Mouse (Mus musculus) forebrain, embryonic 13.5 days (tissue): ENCODE results near the gene Hes6. TPM values are rescaled to one million over a fixed set of nuclear protein-coding genes. Genes with fewer than 3 reads are reported as not detected.

Source experiments
- ATAC-seq: fragments of 200-750 bp; cut with Nextera tagmentation; 2 replicates; pipeline ENCODE4 v1.8.0; 2017
- H3K27ac ChIP-seq: fragments of 300-500 bp; sonication (generic); 2 replicates; pipeline ENCODE4 v1.5.1; 2015; ENCODE audit warnings: inconsistent platforms, mild to moderate bottlenecking, moderate library complexity
- H3K27me3 ChIP-seq: fragments of 300-500 bp; sonication (generic); 2 replicates; pipeline ENCODE4 v1.6.1; 2015; ENCODE audit warnings: mild to moderate bottlenecking, inconsistent platforms
- H3K36me3 ChIP-seq: fragments of 300-500 bp; sonication (generic); 2 replicates; pipeline ENCODE4 v1.6.1; 2015; ENCODE audit warnings: mild to moderate bottlenecking, inconsistent platforms; ENCODE audit not compliant: poor library complexity, severe bottlenecking
- H3K4me1 ChIP-seq: fragments of 300-500 bp; sonication (generic); 2 replicates; pipeline ENCODE4 v1.6.1; 2015; ENCODE audit warnings: inconsistent platforms
- H3K4me2 ChIP-seq: fragments of 300-500 bp; sonication (generic); 2 replicates; pipeline ENCODE4 v1.6.1; 2015; ENCODE audit warnings: inconsistent platforms, mild to moderate bottlenecking, moderate library complexity
- H3K4me3 ChIP-seq: fragments of 300-500 bp; sonication (generic); 2 replicates; pipeline ENCODE4 v1.5.1; 2015; ENCODE audit warnings: mild to moderate bottlenecking, inconsistent platforms
- H3K9ac ChIP-seq: fragments of 300-500 bp; sonication (generic); 2 replicates; pipeline ENCODE4 v1.6.1; 2015; ENCODE audit warnings: mild to moderate bottlenecking, inconsistent platforms
- H3K9me3 ChIP-seq: fragments of 300-500 bp; sonication (generic); replicated peaks from 2 replicates; pipeline ENCODE4 v1.6.1; 2016; ENCODE audit warnings: inconsistent platforms
- WGBS: fragments of 180-500 bp; shearing (Covaris S2); methylation state at CpG from one replicate; pipeline ENCODE4 v1.1.7; 2015; 5-methylcytosine and 5-hydroxymethylcytosine counted together
- polyA plus RNA-seq: library from polyadenylated mRNA; unstranded; fragments of >200 nt; fragmentation: Nextera tagmentation; extraction: Ambion mirVana; gene quantifications from 2 replicates; pipeline ENCODE4 v1.2.1, GENCODE M21; 2015

The Hes6 gene
- polyA plus RNA-seq, 1 experiment from 2014 or later: 314 TPM

- Histone ChIP-seq H3K4me2 (no peak overlapping the region), H3K4me1 (peaks cover 39% of the 10 kb centered on the region), H3K27me3 (0 out of 2 replicates have a peak, but pooled peaks cover 6% of the 10 kb centered on the region), H3K36me3 (peaks cover 3% of the 10 kb centered on the region; the same call in 1 of the 2 replicates), H3K27ac (no peak overlapping the region), H3K9me3 (no peaks in the 10 kb centered on the region), H3K9ac (no peak overlapping the region), H3K4me3 (no peak overlapping the region)
- ATAC-seq: no peak
- 94% methylated on average over 3 of the region's 3 CpGs for WGBS
Measured at GRCm38 (mm10) chr1:91454366-91454765, 40.5 kb upstream of the Hes6 start.

DNA sequence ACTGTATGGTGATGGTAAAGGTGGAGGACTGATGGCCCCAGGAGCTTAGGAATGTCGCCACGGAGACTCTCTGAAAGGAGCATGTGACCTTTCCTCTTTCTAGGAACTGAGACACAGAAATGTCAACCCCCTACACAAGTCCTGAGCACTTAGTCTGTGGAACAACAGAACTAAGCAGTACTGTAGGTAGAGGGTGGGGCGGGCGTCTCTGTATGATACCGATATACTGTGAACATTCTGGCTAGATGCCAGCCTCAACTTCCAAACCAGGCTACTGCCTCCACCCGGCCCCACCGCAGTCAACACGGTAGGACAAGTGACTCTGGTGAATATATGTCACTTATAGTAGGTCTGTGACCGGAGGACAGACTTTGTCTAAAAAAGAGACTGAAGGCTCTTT is 40.1 kb upstream of the Hes6 start:
- H3K36me3 ChIP-seq: peaks cover 5% of the 10 kb centered on the region
- no peak overlapping the region for H3K4me3 ChIP-seq
- no peak overlapping the region for H3K27ac ChIP-seq
- ATAC-seq: no peak
- 86% methylated on average over 9 of the region's 9 CpGs for WGBS
- no peaks in the 10 kb centered on the region for H3K9me3 ChIP-seq
- H3K9ac ChIP-seq: no peak overlapping the region
- 0 out of 2 replicates have a peak, but pooled peaks cover 6% of the 10 kb centered on the region for H3K27me3 ChIP-seq
- peaks cover 39% of the 10 kb centered on the region for H3K4me1 ChIP-seq
- H3K4me2 ChIP-seq: no peak overlapping the region

GRCm38 (mm10) chr1:91451547-91452084 is 37.8 kb upstream of the Hes6 start:
- Histone ChIP-seq H3K4me3 (no peak overlapping the region), H3K27me3 (no peaks in the 10 kb centered on the region), H3K27ac (no peak overlapping the region), H3K9me3 (peaks cover 7% of the 10 kb centered on the region; the same call in 1 of the 2 replicates), H3K9ac (no peak overlapping the region), H3K4me1 (peaks cover 17% of the 10 kb centered on the region), H3K4me2 (no peak overlapping the region), H3K36me3 (peaks cover 28% of the 10 kb centered on the region)
- 70% methylated on average over 5 of the region's 5 CpGs for WGBS
- no peak for ATAC-seq

GRCm38 (mm10) chr1:91450851-91451250 is 37.0 kb upstream of the Hes6 start:
- H3K27me3 ChIP-seq: no peaks in the 10 kb centered on the region
- peaks cover 7% of the 10 kb centered on the region; the same call in 1 of the 2 replicates for H3K9me3 ChIP-seq
- no peak overlapping the region for H3K27ac ChIP-seq
- no peak for ATAC-seq
- H3K36me3 ChIP-seq: peaks cover 36% of the 10 kb centered on the region
- H3K4me1 ChIP-seq: peaks cover 10% of the 10 kb centered on the region
- no peak overlapping the region for H3K4me2 ChIP-seq
- H3K9ac ChIP-seq: no peak overlapping the region
- no peak overlapping the region for H3K4me3 ChIP-seq
- WGBS: 88% methylated on average over 5 of the region's 5 CpGs

GRCm38 (mm10) chr1:91448688-91449087 is 34.9 kb upstream of the Hes6 start:
- H3K9me3 ChIP-seq: peaks cover 7% of the 10 kb centered on the region; the same call in 1 of the 2 replicates
- no peak overlapping the region for H3K9ac ChIP-seq
- H3K27me3 ChIP-seq: no peaks in the 10 kb centered on the region
- no peaks in the 10 kb centered on the region for H3K4me1 ChIP-seq
- WGBS: 92% methylated on average over 10 of the region's 10 CpGs
- no peak overlapping the region for H3K4me3 ChIP-seq
- no peak for ATAC-seq
- peaks cover 41% of the 10 kb centered on the region for H3K36me3 ChIP-seq
- H3K27ac ChIP-seq: no peak overlapping the region
- no peak overlapping the region for H3K4me2 ChIP-seq

GRCm38 (mm10) chr1:91446511-91446910 is 32.7 kb upstream of the Hes6 start:
- Histone ChIP-seq H3K27ac (no peak overlapping the region), H3K4me2 (no peak overlapping the region), H3K9ac (no peak overlapping the region), H3K9me3 (peaks cover 7% of the 10 kb centered on the region; the same call in 1 of the 2 replicates), H3K4me3 (no peak overlapping the region), H3K27me3 (no peaks in the 10 kb centered on the region), H3K36me3 (peaks cover 45% of the 10 kb centered on the region), H3K4me1 (no peaks in the 10 kb centered on the region)
- 96% methylated on average over 4 of the region's 4 CpGs for WGBS
- no peak for ATAC-seq

GRCm38 (mm10) chr1:91446060-91446459 is 32.2 kb upstream of the Hes6 start:
- 89% methylated on average over 8 of the region's 8 CpGs for WGBS
- H3K9ac ChIP-seq: no peak overlapping the region
- no peaks in the 10 kb centered on the region for H3K4me1 ChIP-seq
- no peak overlapping the region for H3K4me3 ChIP-seq
- ATAC-seq: no peak
- no peak overlapping the region for H3K27ac ChIP-seq
- H3K9me3 ChIP-seq: peaks cover 7% of the 10 kb centered on the region; the same call in 1 of the 2 replicates
- H3K27me3 ChIP-seq: no peaks in the 10 kb centered on the region
- H3K36me3 ChIP-seq: peaks cover 45% of the 10 kb centered on the region
- H3K4me2 ChIP-seq: no peak overlapping the region

- Histone ChIP-seq H3K4me1 (no peaks in the 10 kb centered on the region), H3K4me3 (no peak overlapping the region), H3K27ac (no peak overlapping the region), H3K9ac (no peak overlapping the region), H3K9me3 (peaks cover 7% of the 10 kb centered on the region; the same call in 1 of the 2 replicates), H3K4me2 (no peak overlapping the region), H3K36me3 (peaks cover 45% of the 10 kb centered on the region), H3K27me3 (no peaks in the 10 kb centered on the region)
- WGBS: 92% methylated on average over 17 of the region's 17 CpGs
- no peak for ATAC-seq
Measured at GRCm38 (mm10) chr1:91444841-91445830, 31.3 kb upstream of the Hes6 start.

DNA sequence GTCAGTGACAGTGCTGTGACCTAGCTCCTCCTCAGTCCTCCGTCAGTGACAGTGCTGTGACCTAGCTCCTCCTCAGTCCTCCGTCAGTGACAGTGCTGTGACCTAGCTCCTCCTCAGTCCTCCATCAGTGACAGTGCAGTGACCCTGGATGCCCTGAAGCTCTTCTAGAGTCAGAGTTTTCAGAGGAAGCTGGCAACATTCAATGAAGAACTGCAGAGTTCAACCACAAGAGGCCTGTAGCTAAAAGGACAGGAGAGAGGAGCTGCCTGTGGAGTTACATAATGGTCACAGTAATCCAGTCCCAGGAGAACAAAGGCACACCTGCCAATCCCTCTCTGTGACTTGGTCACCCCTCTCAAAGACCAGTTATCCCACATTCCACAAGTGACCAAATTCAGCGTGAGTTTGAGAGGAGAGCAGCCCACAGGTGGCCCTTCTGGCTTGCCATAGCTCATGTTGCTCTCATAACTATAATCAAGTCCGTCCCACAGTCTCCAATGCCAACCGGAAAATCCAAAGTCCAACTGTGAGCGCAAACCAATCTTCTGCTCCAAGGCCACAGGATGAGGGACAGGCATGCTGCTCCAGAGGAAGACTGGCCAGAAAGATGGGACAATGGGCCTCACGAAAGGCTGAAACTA is 28.6 kb upstream of the Hes6 start:
- no peak overlapping the region for H3K4me3 ChIP-seq
- H3K27ac ChIP-seq: no peak overlapping the region
- H3K9me3 ChIP-seq: peaks cover 3% of the 10 kb centered on the region; the same call in 1 of the 2 replicates
- no peaks in the 10 kb centered on the region for H3K4me1 ChIP-seq
- peaks cover 39% of the 10 kb centered on the region for H3K36me3 ChIP-seq
- H3K4me2 ChIP-seq: no peak overlapping the region
- WGBS: 71% methylated on average over 7 of the region's 7 CpGs
- no peaks in the 10 kb centered on the region for H3K27me3 ChIP-seq
- no peak for ATAC-seq
- no peak overlapping the region for H3K9ac ChIP-seq

DNA sequence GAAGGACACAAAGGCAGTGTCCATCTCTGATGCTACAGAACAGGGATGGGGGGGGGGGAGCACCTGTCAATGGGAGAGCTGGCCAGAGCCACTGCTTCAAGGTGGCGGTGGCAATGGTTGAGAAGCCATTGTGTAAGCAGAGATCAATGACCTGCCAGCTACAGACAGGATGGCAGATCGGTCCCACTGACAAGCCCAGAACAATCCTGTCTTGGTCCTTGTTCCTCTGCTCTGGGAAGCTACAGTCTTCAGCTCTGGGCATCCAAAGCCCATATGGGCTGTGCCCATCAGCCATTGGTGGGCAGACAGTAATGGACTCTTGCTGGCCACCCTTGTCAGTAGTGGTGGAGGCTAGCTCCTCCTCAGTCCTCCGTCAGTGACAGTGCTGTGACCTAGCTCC is 28.0 kb upstream of the Hes6 start:
- no peaks in the 10 kb centered on the region for H3K27me3 ChIP-seq
- H3K4me3 ChIP-seq: no peak overlapping the region

GRCm38 (mm10) chr1:91439776-91440175 is 25.9 kb upstream of the Hes6 start:
- H3K36me3 ChIP-seq: peaks cover 18% of the 10 kb centered on the region
- H3K4me1 ChIP-seq: peaks cover 13% of the 10 kb centered on the region
- H3K4me3 ChIP-seq: no peak overlapping the region
- no peak overlapping the region for H3K4me2 ChIP-seq
- WGBS: 97% methylated on average over 8 of the region's 8 CpGs
- no peak overlapping the region for H3K27ac ChIP-seq
- H3K9ac ChIP-seq: no peak overlapping the region
- no peaks in the 10 kb centered on the region for H3K27me3 ChIP-seq
- no peak for ATAC-seq
- no peaks in the 10 kb centered on the region for H3K9me3 ChIP-seq

More for the DNA sequence above, 28.0 kb upstream of the Hes6 start:
- H3K27ac ChIP-seq: no peak overlapping the region
- H3K36me3 ChIP-seq: peaks cover 33% of the 10 kb centered on the region
- 90% methylated on average over 3 of the region's 3 CpGs for WGBS
- no peak for ATAC-seq
- no peak overlapping the region for H3K9ac ChIP-seq
- no peaks in the 10 kb centered on the region for H3K9me3 ChIP-seq
- peaks cover under 1% of the 10 kb centered on the region; the same call in 1 of the 2 replicates for H3K4me1 ChIP-seq
- no peak overlapping the region for H3K4me2 ChIP-seq

- no peak for ATAC-seq
- no peak overlapping the region for H3K4me3 ChIP-seq
- H3K9ac ChIP-seq: no peak overlapping the region
- H3K27ac ChIP-seq: no peak overlapping the region
- no peak overlapping the region for H3K4me2 ChIP-seq
- no peaks in the 10 kb centered on the region for H3K9me3 ChIP-seq
- H3K36me3 ChIP-seq: peaks cover 28% of the 10 kb centered on the region
- H3K4me1 ChIP-seq: peaks cover 13% of the 10 kb centered on the region
- WGBS: 90% methylated on average over 7 of the region's 7 CpGs
- no peaks in the 10 kb centered on the region for H3K27me3 ChIP-seq
Measured at GRCm38 (mm10) chr1:91437573-91437972, 23.7 kb upstream of the Hes6 start.
